ENCODE assay signal across 14 mouse cellular contexts in the genomic region with DNA sequence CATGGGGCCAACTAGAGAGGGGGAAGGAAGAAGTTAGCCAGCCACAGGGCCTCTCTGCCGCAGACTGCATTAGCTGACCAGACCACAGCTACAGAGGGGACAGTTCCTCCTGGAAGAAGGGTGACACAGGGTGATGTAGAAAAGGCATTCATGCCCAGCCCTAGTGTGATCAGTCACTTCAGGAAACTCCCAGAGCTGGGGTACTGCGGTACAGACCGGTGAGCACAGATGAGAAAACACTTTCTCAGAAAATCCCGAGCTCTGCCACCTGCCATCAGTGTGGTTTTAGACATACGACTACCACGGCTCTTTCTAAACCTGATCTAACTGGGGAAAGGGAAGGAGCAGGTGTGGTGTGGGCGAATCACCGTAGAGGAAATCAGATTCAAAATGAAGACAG. TPM values are rescaled to one million over a fixed set of nuclear protein-coding genes. Genes with fewer than 3 reads are reported as not detected.
DNase-seq lines count a peak whose midpoint lies in the region; ATAC-seq and TF ChIP-seq lines count a peak whose summit lies in the region.
"Had no signal": no experiment of that assay in that cellular context is flagged by ENCODE, and none has a peak within 500 bp of the region (broad histone marks: within the 10 kb centered on the region; RNA-seq: fewer than 3 reads in every experiment).

No protein-coding gene starts in this region.

- no peaks in the 10 kb centered on the region for H3K27me3 ChIP-seq in liver, adult 2 months (ENCODE audit: control insufficient read depth, insufficient read depth, low read length)
- H3K27me3 ChIP-seq in myocyte (ENCODE audit: control insufficient read depth, insufficient read depth, insufficient read length): no peaks in the 10 kb centered on the region
- H3K27me3 ChIP-seq: kidney, embryonic 15.5 days; liver, embryonic 13.5 days had no signal

- no peak for TF ChIP-seq POLR2A in liver, adult 2 months (IDR thresholded peaks at IDR 0.05; ENCODE audit: extremely low read depth, insufficient read depth, low read length)
- no peak for TF ChIP-seq POLR2A in myocyte (IDR thresholded peaks at IDR 0.05; ENCODE audit: insufficient read length, low read depth)

- peaks cover 40% of the 10 kb centered on the region for H3K79me2 ChIP-seq in liver, adult 2 months (ENCODE audit: control insufficient read depth, insufficient read depth, low read length)
- H3K79me2 ChIP-seq in myocyte (ENCODE audit: control insufficient read depth, insufficient read depth): peaks cover 52% of the 10 kb centered on the region

- no peak overlapping the region for H3ac ChIP-seq in myocyte (ENCODE audit: control insufficient read depth, insufficient read length)

- TF ChIP-seq CTCF in liver, adult 2 months (IDR thresholded peaks at IDR 0.05; ENCODE audit: low read depth, low read length): no peak

- ATAC-seq in activated CD4-positive, CD25-positive, alpha-beta regulatory T cell, adult 4 months: peak; percentile 70
- ATAC-seq: hindbrain, embryonic 16.5 days had no signal

- DNase-seq in liver, adult 2 months (ENCODE audit: extremely low read depth, low read depth, low spot score): no peak
- no peak for DNase-seq in liver
- peak; percentile 45 for DNase-seq in thymus, postnatal 4 days
- DNase-seq in layer of hippocampus, adult 9-11 months: no peak
- DNase-seq in adrenal gland, postnatal 4 days (ENCODE audit: low spot score in 2 of 2): no peak
- no peak for DNase-seq in gastrocnemius, postnatal 10 days
- DNase-seq: adrenal gland, postnatal 36 days; cerebellum, adult 11 months; liver, embryonic 13.5 days had no signal

- H3K36me3 ChIP-seq in liver, adult 2 months (ENCODE audit: control insufficient read depth, insufficient read depth, low read length): peaks cover 24% of the 10 kb centered on the region
- peaks cover 13% of the 10 kb centered on the region for H3K36me3 ChIP-seq in myocyte (ENCODE audit: control insufficient read depth, insufficient read depth)

- H3K9ac ChIP-seq in liver, adult 2 months (ENCODE audit: low read depth, low read length): no peak overlapping the region
- H3K9ac ChIP-seq: kidney, embryonic 15.5 days; liver, embryonic 13.5 days had no signal

- WGBS in liver, adult 2 months: 69% methylated on average over 8 of the region's 8 CpGs

- H3K4me1 ChIP-seq in liver, adult 2 months (ENCODE audit: control insufficient read depth, insufficient read depth, low read length): peaks cover 18% of the 10 kb centered on the region

- no peak overlapping the region for H3K4me3 ChIP-seq in liver, adult 2 months (ENCODE audit: insufficient read depth, low read depth, low read length)
- no peak overlapping the region for H3K4me3 ChIP-seq in myocyte
- H3K4me3 ChIP-seq: kidney, embryonic 15.5 days; layer of hippocampus, adult 2 months; liver, embryonic 13.5 days had no signal

- peak overlapping the region; percentile 3; the same call in 1 of the 2 replicates for H3K27ac ChIP-seq in liver, adult 2 months (replicated peaks; ENCODE audit: insufficient read depth, low read depth, low read length)
- H3K27ac ChIP-seq: kidney, embryonic 15.5 days; layer of hippocampus, adult 2 months had no signal

- H3K4me2 ChIP-seq in myocyte (ENCODE audit: low read depth): no peak overlapping the region
- H3K4me2 ChIP-seq: kidney, embryonic 15.5 days; liver, embryonic 13.5 days had no signal

TF ChIP-seq in myocyte, 11 proteins besides CTCF, POLR2A, EP300 and RAD21:
- TF ChIP-seq MYOD1 (IDR thresholded peaks at IDR 0.05; ENCODE audit: control insufficient read depth in 1 of 3, insufficient read length in 2 of 3, low read depth in 2 of 3) (peak in 2 of 3 experiments; percentile 23 to 40), TCF12 (IDR thresholded peaks at IDR 0.05; ENCODE audit: insufficient read depth, poor library complexity, severe bottlenecking) (no peak), POLR2AphosphoS2 (IDR thresholded peaks at IDR 0.05; ENCODE audit: insufficient read length, low read depth) (no peak), CEBPB (IDR thresholded peaks at IDR 0.05; ENCODE audit: insufficient read depth, poor library complexity, severe bottlenecking) (no peak), MYOG (IDR thresholded peaks at IDR 0.05; ENCODE audit: control insufficient read depth in 1 of 3, insufficient read depth in 1 of 3, insufficient read length in 2 of 3, low read depth in 2 of 3) (peak in 1 of 3 experiments; percentile 19), USF1 (IDR thresholded peaks at IDR 0.05; ENCODE audit: low read depth) (no peak), E2F4 (IDR thresholded peaks at IDR 0.05; ENCODE audit: insufficient read depth) (no peak), REST (IDR thresholded peaks at IDR 0.05; ENCODE audit: insufficient read depth, insufficient read length) (no peak)

RNA-seq across cellular contexts. Expression of gene B4galt1, which starts 30.1 kb away (rescaled TPM):
- 11.0 and 13.8 TPM in 2 replicates for total RNA-seq in liver, adult 2 months (2014; rRNA removed)
- polyA plus RNA-seq in liver, adult 2 months (2012; rRNA removed): 20.7 and 28.1 TPM in 2 replicates
- 10 to 100 TPM; 58.7 to 75.3 TPM for polyA plus RNA-seq in activated CD4-positive, CD25-positive, alpha-beta regulatory T cell, adult 4 months (2017; shearing (Covaris generic))
- polyA plus RNA-seq in myocyte (2012; fragmentation: generic; extraction: Trizol): 37.7 TPM
- 10 to 100 TPM; 90.1 to 98.1 TPM for total RNA-seq in adrenal gland, postnatal 4 days (2021)
- total RNA-seq in gastrocnemius, postnatal 10 days (2021): 10 to 100 TPM; 52.0 to 58.6 TPM
